Mouse (Mus musculus) cerebellum, postnatal 14 days (tissue): ENCODE results near the gene Ifna7.

ENCODE experiments used
- DNase-seq, 2 experiments: peaks; one replicate each; pipeline ENCODE4 v3.0.0; 2021; ENCODE audit warnings: mixed read lengths in 2 of 2

The Ifna7 gene

GRCm38 (mm10) chr4:88841438-88841911 is 25.4 kb downstream of the Ifna7 start, which contains the start of gene Ifna4:
TSS of gene Ifna4 (plus strand) at chr4:88841861.
- DNase-seq: no peak

GRCm38 (mm10) chr4:88845334-88845733 is 29.3 kb downstream of the Ifna7 start:
- no peak for DNase-seq

- no peak for DNase-seq
Measured at GRCm38 (mm10) chr4:88849698-88850097, 33.7 kb downstream of the Ifna7 start, which contains the start of gene Ifna1. TSS of gene Ifna1 (plus strand) at chr4:88850087.

- DNase-seq: no peak
Measured at GRCm38 (mm10) chr4:88851026-88851763, 35.2 kb downstream of the Ifna7 start.

- no peak for DNase-seq
Measured at GRCm38 (mm10) chr4:88859214-88859613, 43.2 kb downstream of the Ifna7 start.

GRCm38 (mm10) chr4:88863309-88863708 is 47.3 kb downstream of the Ifna7 start:
- DNase-seq: no peak

- no peak for DNase-seq
Measured at GRCm38 (mm10) chr4:88864599-88864998, 48.6 kb downstream of the Ifna7 start.

GRCm38 (mm10) chr4:88865011-88865569 is 49.1 kb downstream of the Ifna7 start:
- DNase-seq: no peak
